Mouse (Mus musculus) kidney, adult 2 months (tissue): Measurements from ENCODE around the gene Vmn1r208.
"Not testable (repeated sequence)": the region's sequence is repeated elsewhere in the genome, so short reads cannot be mapped to it uniquely, and the experiment has no call there.

ENCODE experiments used
- CTCF ChIP-seq: fragments of 200-500 bp; conservative IDR thresholded peaks from 2 replicates; pipeline ENCODE4 v1.5.1; 2011; ENCODE audit warnings: low read depth, mild to moderate bottlenecking, control low read depth, low read length, moderate library complexity, mixed read lengths; ENCODE audit not compliant: insufficient read depth, insufficient read length
- POLR2A ChIP-seq: fragments of 200-500 bp; IDR thresholded peaks from one replicate; pipeline ENCODE4 v1.6.1; 2011; ENCODE audit warnings: low read depth, low read length, control low read depth

- not testable (repeated sequence) for TF ChIP-seq POLR2A, CTCF
These were observed 5.6 kb downstream of the Vmn1r208 start for GRCm38 (mm10) chr13:22771592-22771991.
